In genomic region chr15:13989768-13990167, GRCm38 (mm10) we compare ENCODE assay signal across 22 mouse cellular contexts.
DNase-seq lines count a peak whose midpoint lies in the region; ATAC-seq lines count a peak whose summit lies in the region.
"Had no signal": no experiment of that assay in that cellular context is flagged by ENCODE, and none has a peak within 500 bp of the region (broad histone marks: within the 10 kb centered on the region; RNA-seq: fewer than 3 reads in every experiment).

No protein-coding gene starts in this region.

- H3K27me3 ChIP-seq in forebrain, embryonic 12.5 days: no peaks in the 10 kb centered on the region
- H3K27me3 ChIP-seq in forebrain, embryonic 10.5 days (ENCODE audit: poor library complexity, severe bottlenecking): no peaks in the 10 kb centered on the region
- no peaks in the 10 kb centered on the region for H3K27me3 ChIP-seq in midbrain, embryonic 13.5 days
- H3K27me3 ChIP-seq in midbrain, embryonic 11.5 days (ENCODE audit: control insufficient read depth, insufficient read depth, low read length): no peaks in the 10 kb centered on the region
- no peaks in the 10 kb centered on the region for H3K27me3 ChIP-seq in forebrain, embryonic 15.5 days
- H3K27me3 ChIP-seq: embryonic facial prominence, embryonic 12.5 days; hindbrain, embryonic 15.5 days; limb, embryonic 12.5 days; lung, embryonic 15.5 days; neural tube, embryonic 13.5 days had no signal

- H3K4me2 ChIP-seq in forebrain, embryonic 12.5 days: no peak overlapping the region
- no peak overlapping the region for H3K4me2 ChIP-seq in midbrain, embryonic 13.5 days (replicated peaks)
- no peak overlapping the region for H3K4me2 ChIP-seq in midbrain, embryonic 11.5 days
- H3K4me2 ChIP-seq in forebrain, embryonic 15.5 days (replicated peaks): no peak overlapping the region
- H3K4me2 ChIP-seq: embryonic facial prominence, embryonic 12.5 days; hindbrain, embryonic 15.5 days; limb, embryonic 12.5 days; lung, embryonic 15.5 days; neural tube, embryonic 13.5 days had no signal

- H3K27ac ChIP-seq in forebrain, embryonic 12.5 days: no peak overlapping the region
- no peak overlapping the region for H3K27ac ChIP-seq in forebrain, embryonic 10.5 days
- H3K27ac ChIP-seq in midbrain, embryonic 13.5 days: no peak overlapping the region
- H3K27ac ChIP-seq in midbrain, embryonic 11.5 days (ENCODE audit: low read depth, low read length): no peak overlapping the region
- H3K27ac ChIP-seq in forebrain, embryonic 15.5 days (replicated peaks): peak overlapping the region; percentile 62
- H3K27ac ChIP-seq: embryonic facial prominence, embryonic 12.5 days; layer of hippocampus, adult 2 months; left cerebral cortex, adult 2 months; limb, embryonic 12.5 days; lung, embryonic 15.5 days had no signal

- no peaks in the 10 kb centered on the region for H3K4me1 ChIP-seq in forebrain, embryonic 12.5 days
- H3K4me1 ChIP-seq in forebrain, embryonic 10.5 days: peaks cover 13% of the 10 kb centered on the region; the same call in 1 of the 2 replicates
- H3K4me1 ChIP-seq in midbrain, embryonic 13.5 days (replicated peaks): no peaks in the 10 kb centered on the region
- H3K4me1 ChIP-seq in midbrain, embryonic 11.5 days (ENCODE audit: control insufficient read depth, insufficient read depth, low read length): no peaks in the 10 kb centered on the region
- H3K4me1 ChIP-seq in forebrain, embryonic 15.5 days: peaks cover 12% of the 10 kb centered on the region
- H3K4me1 ChIP-seq: embryonic facial prominence, embryonic 12.5 days; limb, embryonic 12.5 days; lung, embryonic 15.5 days had no signal

- no peaks in the 10 kb centered on the region for H3K36me3 ChIP-seq in forebrain, embryonic 12.5 days (replicated peaks)
- no peaks in the 10 kb centered on the region for H3K36me3 ChIP-seq in forebrain, embryonic 10.5 days (replicated peaks)
- H3K36me3 ChIP-seq in midbrain, embryonic 13.5 days: no peaks in the 10 kb centered on the region
- no peaks in the 10 kb centered on the region for H3K36me3 ChIP-seq in midbrain, embryonic 11.5 days (ENCODE audit: control insufficient read depth, insufficient read depth, low read length)
- H3K36me3 ChIP-seq in forebrain, embryonic 15.5 days: no peaks in the 10 kb centered on the region
- H3K36me3 ChIP-seq: embryonic facial prominence, embryonic 12.5 days; hindbrain, embryonic 15.5 days; limb, embryonic 12.5 days; lung, embryonic 15.5 days; neural tube, embryonic 13.5 days had no signal

- H3K9ac ChIP-seq in forebrain, embryonic 12.5 days: no peak overlapping the region
- H3K9ac ChIP-seq in midbrain, embryonic 13.5 days (replicated peaks): no peak overlapping the region
- no peak overlapping the region for H3K9ac ChIP-seq in midbrain, embryonic 11.5 days (ENCODE audit: low read length)
- H3K9ac ChIP-seq in forebrain, embryonic 15.5 days (replicated peaks): no peak overlapping the region
- H3K9ac ChIP-seq: embryonic facial prominence, embryonic 12.5 days; hindbrain, embryonic 15.5 days; limb, embryonic 12.5 days; lung, embryonic 15.5 days; neural tube, embryonic 13.5 days had no signal

- WGBS in forebrain, embryonic 12.5 days: 34% methylated on average over 3 of the region's 3 CpGs
- WGBS in forebrain, embryonic 10.5 days: 63% methylated on average over 3 of the region's 3 CpGs
- WGBS in midbrain, embryonic 13.5 days: 73% methylated on average over 3 of the region's 3 CpGs
- 79% methylated on average over 3 of the region's 3 CpGs for WGBS in midbrain, embryonic 11.5 days
- WGBS in forebrain, embryonic 15.5 days: 25% methylated on average over 3 of the region's 3 CpGs

- peak; percentile 85; the same call in 1 of the 2 replicates for ATAC-seq in forebrain, embryonic 12.5 days (ENCODE audit: low FRiP score)
- ATAC-seq in midbrain, embryonic 13.5 days: peak; percentile 37
- ATAC-seq in midbrain, embryonic 11.5 days (ENCODE audit: low FRiP score): no peak
- ATAC-seq in forebrain, embryonic 15.5 days (replicated peaks): peak; percentile 89

- H3K4me3 ChIP-seq in forebrain, embryonic 12.5 days (replicated peaks): no peak overlapping the region
- H3K4me3 ChIP-seq in forebrain, embryonic 10.5 days: no peak overlapping the region
- no peak overlapping the region for H3K4me3 ChIP-seq in midbrain, embryonic 13.5 days (replicated peaks)
- H3K4me3 ChIP-seq in midbrain, embryonic 11.5 days (ENCODE audit: low read depth, low read length): no peak overlapping the region
- no peak overlapping the region for H3K4me3 ChIP-seq in forebrain, embryonic 15.5 days
- H3K4me3 ChIP-seq: embryonic facial prominence, embryonic 12.5 days; hindbrain, embryonic 15.5 days; layer of hippocampus, adult 2 months; left cerebral cortex, adult 2 months; limb, embryonic 12.5 days; lung, embryonic 15.5 days; neural tube, embryonic 13.5 days had no signal

- no peak for DNase-seq in forebrain, embryonic 10.5 days (ENCODE audit: extremely low spot score, low spot score)
- no peak for DNase-seq in midbrain, embryonic 11.5 days (ENCODE audit: low spot score, missing footprints)
- peak; percentile 4 for DNase-seq in brain, adult 2 months (ENCODE audit: low read depth, low spot score)
- no peak for DNase-seq in kidney, adult 8-10 months
- DNase-seq: adrenal gland, postnatal 25 days; cerebellum, adult 8-10 months; cerebellum, postnatal 36 days; gastrocnemius, postnatal 10 days; heart, postnatal 14 days; kidney, adult 18-20 months; kidney, postnatal 36 days; right cerebral cortex, postnatal 14 days had no signal

- H3K9me3 ChIP-seq in forebrain, embryonic 12.5 days: no peaks in the 10 kb centered on the region
- no peaks in the 10 kb centered on the region for H3K9me3 ChIP-seq in forebrain, embryonic 10.5 days
- no peaks in the 10 kb centered on the region for H3K9me3 ChIP-seq in midbrain, embryonic 13.5 days
- no peaks in the 10 kb centered on the region for H3K9me3 ChIP-seq in midbrain, embryonic 11.5 days (ENCODE audit: control insufficient read depth, low read length)
- H3K9me3 ChIP-seq in forebrain, embryonic 15.5 days: no peaks in the 10 kb centered on the region
- H3K9me3 ChIP-seq: embryonic facial prominence, embryonic 12.5 days; hindbrain, embryonic 15.5 days; limb, embryonic 12.5 days; lung, embryonic 15.5 days; neural tube, embryonic 13.5 days had no signal
